Mouse (Mus musculus): Measurements from ENCODE around the gene Colq. TPM values are rescaled to one million over a fixed set of nuclear protein-coding genes. Genes with fewer than 3 reads are reported as not detected.

Colq gene
- polyA plus RNA-seq, 1 experiment = 0.16 TPM

DNA sequence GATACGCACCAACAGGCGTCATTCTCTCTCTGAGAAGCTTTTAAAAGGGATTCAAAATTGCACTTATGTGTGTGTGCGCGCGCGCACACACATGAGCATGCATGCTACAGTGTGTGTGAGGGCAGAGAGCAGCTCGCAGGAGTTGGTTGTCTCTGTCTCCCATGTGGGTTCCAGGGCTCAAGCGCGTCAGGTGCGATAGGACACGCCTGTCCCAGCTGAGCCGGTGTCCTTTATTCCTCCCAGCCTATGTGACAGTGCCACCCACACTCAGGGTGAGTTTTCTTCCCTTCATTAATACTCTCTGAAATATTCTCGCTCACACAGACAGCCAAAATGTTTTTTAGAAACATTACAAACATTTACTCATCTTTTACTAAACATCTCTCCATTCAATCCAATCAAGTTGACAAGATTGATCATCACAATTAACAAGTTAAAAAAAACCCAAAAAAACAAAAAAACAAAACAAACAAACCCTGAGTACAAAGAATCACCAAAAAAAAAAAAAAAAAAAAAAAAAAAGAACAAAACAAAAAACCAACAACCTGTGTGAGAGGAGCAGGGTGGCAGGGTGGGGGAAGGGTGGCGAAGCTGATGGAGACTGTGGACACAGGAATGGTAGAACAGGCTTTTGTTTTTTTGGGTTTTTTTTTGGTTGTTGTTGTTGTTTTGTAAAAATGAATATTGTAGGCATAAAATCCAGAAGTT lies 10.9 kb upstream of the Colq start:
- no peak for TF ChIP-seq CTCF (IDR thresholded peaks at IDR 0.05; ENCODE audit: borderline replicate concordance, extremely low read depth, insufficient read depth, insufficient read length)
- no peak for TF ChIP-seq POLR2A (IDR thresholded peaks at IDR 0.05; ENCODE audit: borderline replicate concordance, extremely low read depth, insufficient read depth, insufficient read length, poor library complexity, severe bottlenecking)
- DNase-seq (ENCODE audit: low read depth) = no peak

DNA sequence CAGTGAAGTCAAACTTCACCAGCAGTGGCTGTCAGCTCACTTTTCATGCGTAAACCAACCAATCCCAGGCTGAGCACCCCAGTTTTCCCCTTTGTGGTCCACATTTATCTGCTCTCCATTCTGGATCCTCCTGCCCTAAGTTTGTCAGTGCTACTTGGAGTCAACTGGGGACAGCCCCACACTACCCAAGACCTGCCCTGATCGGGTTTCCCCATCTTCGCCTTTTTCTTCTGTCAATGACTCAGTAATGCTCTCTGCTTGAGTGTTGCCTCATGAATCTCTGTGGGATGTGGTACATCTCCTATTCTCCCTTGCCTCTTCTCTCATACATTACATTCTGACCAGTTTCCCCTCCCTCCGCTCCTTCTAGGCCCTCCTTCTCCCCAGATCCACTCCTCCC lies 6.3 kb upstream of the Colq start:
- DNase-seq (ENCODE audit: low read depth) = no peak
- no peak for TF ChIP-seq CTCF (IDR thresholded peaks at IDR 0.05; ENCODE audit: borderline replicate concordance, extremely low read depth, insufficient read depth, insufficient read length)
- no peak for TF ChIP-seq POLR2A (IDR thresholded peaks at IDR 0.05; ENCODE audit: borderline replicate concordance, extremely low read depth, insufficient read depth, insufficient read length, poor library complexity, severe bottlenecking)

DNA sequence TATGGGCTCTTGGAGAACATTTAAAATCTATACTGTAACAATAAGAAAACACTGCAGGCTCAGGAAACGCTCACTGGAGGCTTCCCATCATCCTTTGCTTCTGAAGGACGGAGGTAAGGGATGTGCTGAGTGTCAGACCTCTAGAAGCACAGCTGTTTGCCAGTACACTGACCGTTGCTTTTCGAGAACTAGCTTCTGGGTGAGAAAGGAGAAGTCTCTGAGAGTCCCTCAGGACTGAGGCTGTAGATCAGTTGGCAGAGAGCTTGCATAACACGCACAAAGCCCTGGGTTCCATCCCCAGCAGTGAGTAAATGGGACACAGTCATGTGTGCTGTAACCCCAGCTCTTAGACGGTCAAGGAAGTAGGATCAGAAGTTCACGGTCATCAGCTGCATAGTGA lies 5.3 kb upstream of the Colq start:
- no peak for DNase-seq (ENCODE audit: low read depth)

DNA sequence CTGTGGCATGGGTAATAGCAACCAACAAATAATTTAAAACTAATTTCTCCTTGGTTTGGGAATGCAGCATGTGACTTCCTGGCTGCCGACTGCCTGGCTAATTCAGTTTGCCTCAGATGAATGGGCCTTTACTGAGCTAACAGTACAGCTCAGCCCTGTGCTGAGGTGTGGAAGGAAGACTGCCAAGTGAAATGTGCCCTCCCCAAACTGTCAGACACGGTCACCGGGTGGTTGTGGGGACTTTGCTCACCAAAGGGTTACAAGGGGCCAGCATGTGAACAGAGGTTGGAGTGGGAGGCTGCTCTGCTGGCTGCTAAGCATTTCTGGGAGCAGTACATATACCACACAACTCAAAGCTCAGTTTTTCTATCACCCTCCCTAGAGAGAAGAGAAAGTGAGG lies 3.5 kb upstream of the Colq start:
- no peak for TF ChIP-seq POLR2A (IDR thresholded peaks at IDR 0.05; ENCODE audit: borderline replicate concordance, extremely low read depth, insufficient read depth, insufficient read length, poor library complexity, severe bottlenecking)
- no peak for TF ChIP-seq CTCF (IDR thresholded peaks at IDR 0.05; ENCODE audit: borderline replicate concordance, extremely low read depth, insufficient read depth, insufficient read length)
- DNase-seq (ENCODE audit: low read depth) = no peak

More for the DNA sequence above, 5.3 kb upstream of the Colq start:
- TF ChIP-seq POLR2A (IDR thresholded peaks at IDR 0.05; ENCODE audit: borderline replicate concordance, extremely low read depth, insufficient read depth, insufficient read length, poor library complexity, severe bottlenecking) (no peak), CTCF (IDR thresholded peaks at IDR 0.05; ENCODE audit: borderline replicate concordance, extremely low read depth, insufficient read depth, insufficient read length) (no peak)

DNA sequence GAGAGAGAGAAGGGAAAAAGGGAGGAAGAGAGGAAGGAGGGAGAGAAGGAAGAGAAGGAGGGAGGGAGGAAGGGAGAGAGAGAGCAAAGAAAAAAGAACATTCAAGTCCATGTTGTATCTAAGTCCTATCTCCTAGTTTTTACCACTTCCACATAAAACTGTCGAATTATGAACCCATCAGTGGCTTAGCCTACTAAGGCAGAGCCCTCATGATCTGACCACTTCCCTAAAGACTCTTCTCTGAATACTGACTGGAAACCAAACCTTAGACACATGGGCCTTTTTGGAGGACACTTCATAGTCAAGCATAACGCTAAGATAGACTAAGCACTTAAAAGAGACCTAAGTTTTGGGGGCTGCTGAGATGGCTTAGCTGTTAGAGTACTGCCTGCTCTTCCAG lies 1.9 kb upstream of the Colq start:
- TF ChIP-seq CTCF (IDR thresholded peaks at IDR 0.05; ENCODE audit: borderline replicate concordance, extremely low read depth, insufficient read depth, insufficient read length) = no peak
- no peak for TF ChIP-seq POLR2A (IDR thresholded peaks at IDR 0.05; ENCODE audit: borderline replicate concordance, extremely low read depth, insufficient read depth, insufficient read length, poor library complexity, severe bottlenecking)

DNA sequence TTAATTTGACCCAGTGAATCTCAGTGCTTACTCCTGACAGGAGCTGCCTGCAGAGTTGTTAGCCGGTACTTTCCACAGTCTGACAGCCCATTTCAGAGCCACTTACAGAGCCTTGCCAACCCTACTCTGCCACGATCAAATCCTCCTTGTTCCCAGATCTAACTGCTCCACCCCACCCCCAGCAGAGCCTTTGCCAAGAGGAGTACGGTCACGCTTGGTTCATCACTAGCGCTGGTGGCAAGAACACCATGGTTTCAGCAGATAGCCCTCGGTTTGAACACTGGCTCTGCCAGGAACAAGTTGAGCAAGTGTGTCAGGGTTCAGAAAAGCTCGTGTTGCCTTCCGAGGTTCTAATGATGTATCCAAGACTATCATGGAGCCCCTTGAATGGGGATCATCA lies 4.7 kb downstream of the Colq start:
- DNase-seq (ENCODE audit: low read depth) = no peak
- TF ChIP-seq POLR2A (IDR thresholded peaks at IDR 0.05; ENCODE audit: borderline replicate concordance, extremely low read depth, insufficient read depth, insufficient read length, poor library complexity, severe bottlenecking) (no peak), CTCF (IDR thresholded peaks at IDR 0.05; ENCODE audit: borderline replicate concordance, extremely low read depth, insufficient read depth, insufficient read length) (no peak)

More for the DNA sequence above, 1.9 kb upstream of the Colq start:
- no peak for DNase-seq (ENCODE audit: low read depth)

DNA sequence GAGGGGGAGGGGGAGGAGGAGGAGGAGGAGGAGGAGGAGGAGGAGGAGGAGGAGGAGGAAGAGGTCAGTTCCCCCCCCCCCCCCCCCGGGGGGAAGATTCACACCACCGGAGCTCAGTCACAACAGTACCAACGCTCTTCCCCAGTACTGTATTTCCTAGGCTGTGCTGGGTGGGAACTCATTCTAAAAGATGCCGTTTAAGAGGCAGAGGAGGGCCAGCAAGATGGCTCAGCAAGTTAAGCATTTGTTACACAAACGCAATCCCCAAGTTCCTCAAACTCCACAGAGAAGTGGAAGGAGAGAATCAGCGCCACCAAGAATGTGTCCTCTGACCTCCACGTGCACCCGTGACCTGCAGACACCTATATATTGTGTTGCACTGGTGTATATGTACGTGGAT lies 8.1 kb downstream of the Colq start:
- no peak for DNase-seq (ENCODE audit: low read depth)

DNA sequence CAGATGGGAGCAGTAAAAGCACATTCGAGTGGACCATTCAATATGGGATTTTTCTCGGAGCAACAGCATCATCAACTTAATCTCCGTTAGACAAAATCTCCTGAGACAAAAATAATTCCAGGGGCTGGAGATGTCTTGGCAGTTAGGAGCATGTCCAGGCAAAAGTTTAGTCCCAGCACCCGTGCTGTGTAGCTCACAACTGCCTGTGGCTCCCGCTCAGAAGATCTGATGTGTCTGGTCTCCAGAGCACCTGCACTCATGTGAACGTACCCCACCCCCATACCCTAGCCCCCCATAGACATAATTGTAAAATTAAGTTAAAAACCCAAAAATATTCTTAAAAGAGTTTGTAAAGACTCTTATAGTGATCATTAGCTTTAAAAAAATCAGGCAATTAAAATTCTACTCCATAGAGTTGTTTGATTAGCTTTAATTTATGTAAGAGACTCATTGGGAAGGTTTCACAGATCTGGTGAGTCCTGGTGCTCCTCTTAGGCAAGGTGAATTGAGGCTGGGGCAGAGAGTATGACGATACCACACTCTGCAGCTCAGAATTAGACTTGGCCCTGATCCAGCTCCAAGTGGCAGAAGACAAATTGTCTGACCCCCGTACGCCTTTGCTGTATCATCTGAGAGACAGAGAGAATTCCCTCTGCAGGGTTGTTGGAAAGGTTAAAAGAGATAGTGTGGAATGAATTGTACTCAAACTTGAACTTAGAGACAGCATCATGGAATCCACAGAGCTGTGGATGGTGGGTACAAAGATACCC lies 13.0 kb downstream of the Colq start:
- TF ChIP-seq CTCF (IDR thresholded peaks at IDR 0.05; ENCODE audit: borderline replicate concordance, extremely low read depth, insufficient read depth, insufficient read length) = no peak
- TF ChIP-seq POLR2A (IDR thresholded peaks at IDR 0.05; ENCODE audit: borderline replicate concordance, extremely low read depth, insufficient read depth, insufficient read length, poor library complexity, severe bottlenecking) = no peak
- no peak for DNase-seq (ENCODE audit: low read depth)

More for the DNA sequence above, 8.1 kb downstream of the Colq start:
- TF ChIP-seq CTCF (IDR thresholded peaks at IDR 0.05; ENCODE audit: borderline replicate concordance, extremely low read depth, insufficient read depth, insufficient read length) (no peak), POLR2A (IDR thresholded peaks at IDR 0.05; ENCODE audit: borderline replicate concordance, extremely low read depth, insufficient read depth, insufficient read length, poor library complexity, severe bottlenecking) (no peak)

DNA sequence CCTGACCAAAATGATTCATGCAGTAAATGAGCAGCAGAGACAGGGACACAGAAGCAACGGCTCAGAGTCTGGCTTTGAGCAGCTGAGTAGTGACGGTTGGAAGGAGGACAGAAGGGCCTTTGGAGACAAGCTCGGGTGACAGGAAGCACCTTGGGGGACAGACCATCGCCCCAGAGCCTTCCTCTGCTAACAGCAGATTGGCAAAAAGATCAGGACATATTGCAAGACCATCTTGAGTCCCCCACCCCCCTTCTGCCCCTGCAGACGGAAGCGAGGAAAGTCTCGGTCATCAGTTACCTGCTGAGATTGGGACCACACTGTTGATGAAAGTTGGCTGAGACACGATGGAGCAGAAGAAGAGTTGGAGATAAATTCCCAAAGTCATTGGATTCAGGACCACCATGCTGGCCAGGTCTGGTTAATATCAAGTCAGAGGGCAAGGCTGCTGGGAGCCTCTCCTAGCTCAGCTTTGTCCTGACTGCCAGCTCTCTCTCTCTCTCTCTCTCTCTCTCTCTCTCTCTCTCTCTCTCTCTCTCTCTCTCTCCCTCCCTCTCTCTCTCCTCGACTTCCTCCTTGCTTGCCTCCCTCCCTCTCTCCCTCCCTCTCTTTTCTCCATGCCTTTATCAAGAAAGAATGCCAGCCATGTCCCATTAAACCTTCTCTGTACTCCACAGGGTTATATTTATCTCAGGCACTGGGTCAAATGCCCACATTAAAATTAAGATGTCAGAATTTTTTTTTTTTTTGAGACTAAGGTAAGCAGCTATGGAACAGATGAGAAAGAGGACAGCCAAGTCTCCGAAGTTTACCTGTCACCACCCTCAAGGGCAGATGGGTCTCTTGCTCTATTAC lies 14.1 kb downstream of the Colq start:
- no peak for DNase-seq (ENCODE audit: low read depth)
- TF ChIP-seq CTCF (IDR thresholded peaks at IDR 0.05; ENCODE audit: borderline replicate concordance, extremely low read depth, insufficient read depth, insufficient read length) = no peak
- TF ChIP-seq POLR2A (IDR thresholded peaks at IDR 0.05; ENCODE audit: borderline replicate concordance, extremely low read depth, insufficient read depth, insufficient read length, poor library complexity, severe bottlenecking) = no peak

DNA sequence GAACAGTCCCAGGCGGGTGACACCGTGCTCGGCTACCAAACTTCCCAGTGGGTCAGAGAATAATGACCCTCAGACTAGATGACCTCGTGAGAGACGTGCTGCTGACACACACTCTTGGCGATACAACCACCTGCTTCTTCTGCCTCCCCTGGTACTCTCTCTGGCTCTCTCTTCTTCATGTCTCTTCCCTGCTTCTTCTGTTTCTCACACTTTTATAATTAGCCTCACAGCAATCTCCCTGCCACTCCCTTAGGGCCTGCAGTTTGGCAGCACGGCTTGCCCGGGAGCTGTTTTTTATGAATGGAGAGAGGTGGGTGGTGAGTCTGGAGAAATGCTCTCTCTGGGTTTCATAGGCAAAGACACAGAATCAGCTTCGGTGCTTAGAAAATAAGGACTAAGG lies 15.3 kb downstream of the Colq start:
- no peak for DNase-seq (ENCODE audit: low read depth)
- TF ChIP-seq CTCF (IDR thresholded peaks at IDR 0.05; ENCODE audit: borderline replicate concordance, extremely low read depth, insufficient read depth, insufficient read length) (no peak), POLR2A (IDR thresholded peaks at IDR 0.05; ENCODE audit: borderline replicate concordance, extremely low read depth, insufficient read depth, insufficient read length, poor library complexity, severe bottlenecking) (no peak)
